Mouse (Mus musculus) urinary bladder, adult 18-20 months (tissue): ENCODE measurements around the gene Fgfr2.
A peak's percentile ranks its signal among the peaks of the same experiment; 100 is the strongest.
"Not testable (repeated sequence)": the region's sequence is repeated elsewhere in the genome, so short reads cannot be mapped to it uniquely, and the experiment has no call there.

ENCODE experiments used
- DNase-seq, 2 experiments: peaks; one replicate each; pipeline ENCODE4 v3.0.0; 2022; ENCODE audit warnings: low spot score in 2 of 2, mixed read lengths in 2 of 2

The Fgfr2 gene

GRCm38 (mm10) chr7:130471045-130471444 lies 2652.1 kb downstream of the Fgfr2 start:
- no peak for DNase-seq

GRCm38 (mm10) chr7:130455587-130456246 lies 2667.4 kb downstream of the Fgfr2 start:
- no peak for DNase-seq

DNA sequence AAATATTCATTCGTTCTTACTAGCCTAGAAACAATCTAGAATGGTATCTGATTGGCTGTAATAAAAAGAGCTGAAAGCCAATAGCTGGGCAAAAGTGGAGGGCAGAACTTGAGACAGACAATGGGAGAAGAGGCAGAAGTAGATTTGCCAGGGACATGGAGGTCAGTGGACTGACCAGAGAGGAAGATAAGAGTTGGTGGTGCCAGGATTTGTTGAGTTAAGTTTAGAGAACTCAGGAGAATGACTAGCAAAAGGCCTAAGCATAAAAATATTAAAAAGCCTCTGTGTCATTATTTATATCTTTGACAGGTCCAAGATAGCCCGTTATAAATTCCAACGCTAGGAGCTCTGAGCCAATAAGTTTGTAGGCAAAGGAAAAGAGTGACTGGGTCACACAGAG lies 2668.9 kb downstream of the Fgfr2 start:
- no peak for DNase-seq

DNA sequence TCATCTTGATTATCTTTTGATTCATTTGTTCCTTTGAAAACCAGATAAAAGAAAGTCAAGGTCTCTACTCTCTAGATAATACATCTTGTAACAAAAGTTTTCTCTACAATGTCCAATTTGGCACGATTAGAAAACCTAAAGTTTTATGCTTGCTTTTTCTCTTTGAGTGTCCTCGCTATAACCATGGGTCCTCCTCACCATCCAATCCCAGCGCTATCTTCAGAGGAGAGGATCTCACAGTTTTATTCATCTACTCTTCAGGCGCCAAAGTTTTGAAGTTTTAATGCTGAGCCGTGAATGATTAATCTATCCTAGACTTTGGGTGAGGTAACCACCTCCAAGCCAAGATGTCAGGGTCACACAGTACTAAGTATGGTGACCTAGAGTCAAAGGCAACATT lies 2687.4 kb downstream of the Fgfr2 start:
- no peak for DNase-seq

DNA sequence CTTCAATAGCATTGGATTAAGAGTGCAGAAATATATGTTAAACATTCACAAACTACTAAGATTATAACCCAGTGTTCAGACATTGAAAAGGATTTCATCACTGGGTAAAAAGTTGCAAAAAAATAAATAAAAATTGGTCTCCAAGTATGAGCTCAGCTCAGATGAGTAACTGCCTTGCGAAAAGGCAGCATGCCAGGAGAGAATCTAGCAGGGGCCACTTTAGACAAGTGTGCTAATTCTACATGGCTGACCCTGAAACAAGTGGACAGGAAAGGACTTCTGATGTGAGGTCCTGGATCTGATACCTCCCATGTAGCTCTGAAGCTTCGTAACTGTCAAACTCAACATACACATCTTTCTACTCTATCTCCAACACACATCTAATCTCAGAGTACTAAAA lies 2691.0 kb downstream of the Fgfr2 start:
- no peak for DNase-seq

DNA sequence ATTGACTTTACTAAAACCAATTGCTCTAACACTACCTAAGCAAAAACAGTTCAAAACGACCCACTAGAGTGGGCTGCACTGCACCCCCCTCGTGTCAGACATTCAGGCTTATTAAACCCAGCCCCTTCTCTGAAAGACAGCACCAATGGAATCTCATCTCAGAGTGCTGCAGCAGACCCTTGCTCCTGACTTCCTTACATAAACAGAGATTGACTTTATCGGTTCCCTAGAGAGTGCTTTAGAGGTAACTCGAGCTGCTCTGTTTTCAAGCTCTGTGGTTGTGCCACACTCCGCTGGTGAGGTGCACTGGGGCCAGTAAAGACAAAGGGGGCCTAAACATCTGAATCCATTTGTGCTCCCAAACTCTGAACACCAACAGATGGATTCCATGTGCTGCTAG lies 2696.6 kb downstream of the Fgfr2 start:
- no peak for DNase-seq

- DNase-seq = no peak
Observed at GRCm38 (mm10) chr7:130425991-130426390, 2697.2 kb downstream of the Fgfr2 start.

- no peak for DNase-seq
Observed at GRCm38 (mm10) chr7:130419961-130420360, 2703.2 kb downstream of the Fgfr2 start.

DNA sequence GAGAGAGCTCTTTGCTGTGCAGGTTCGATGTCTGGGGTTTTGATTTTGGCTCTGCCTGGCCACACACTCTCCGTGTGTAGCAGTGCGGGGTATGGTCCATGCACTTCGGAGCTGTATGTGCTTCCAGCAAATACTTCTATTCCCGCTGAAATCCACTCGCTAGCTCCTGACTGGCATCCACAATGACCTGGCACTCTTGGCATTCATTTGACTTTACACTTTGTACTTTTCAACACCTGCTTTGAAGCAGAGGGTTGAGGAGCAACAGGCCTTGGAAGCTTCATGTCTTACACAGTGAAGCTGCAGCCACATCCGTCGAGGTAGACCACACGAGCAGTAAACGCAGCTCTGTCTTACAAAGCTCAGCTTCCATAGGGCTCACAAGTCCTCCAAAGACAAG lies 2715.5 kb downstream of the Fgfr2 start:
- no peak for DNase-seq

DNA sequence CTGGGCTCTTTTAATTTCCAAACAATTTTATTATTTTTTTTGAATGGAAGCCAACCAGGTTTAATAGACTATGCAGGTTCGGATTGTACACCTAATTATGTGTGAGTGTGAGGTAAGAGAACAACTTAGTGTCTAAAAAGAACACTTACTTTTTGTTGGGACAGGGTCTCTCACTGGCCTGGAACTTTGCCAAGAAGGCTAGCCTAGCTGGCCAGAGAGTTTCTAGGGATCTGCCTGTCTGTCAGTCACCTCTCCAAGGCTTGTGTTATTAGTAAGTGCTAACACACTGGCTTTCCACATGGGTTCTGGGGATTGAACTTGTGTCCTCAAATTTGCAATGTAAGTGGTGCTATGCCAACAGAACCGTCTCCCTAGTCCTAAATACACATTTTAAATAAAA lies 2719.8 kb downstream of the Fgfr2 start:
- no peak for DNase-seq

DNA sequence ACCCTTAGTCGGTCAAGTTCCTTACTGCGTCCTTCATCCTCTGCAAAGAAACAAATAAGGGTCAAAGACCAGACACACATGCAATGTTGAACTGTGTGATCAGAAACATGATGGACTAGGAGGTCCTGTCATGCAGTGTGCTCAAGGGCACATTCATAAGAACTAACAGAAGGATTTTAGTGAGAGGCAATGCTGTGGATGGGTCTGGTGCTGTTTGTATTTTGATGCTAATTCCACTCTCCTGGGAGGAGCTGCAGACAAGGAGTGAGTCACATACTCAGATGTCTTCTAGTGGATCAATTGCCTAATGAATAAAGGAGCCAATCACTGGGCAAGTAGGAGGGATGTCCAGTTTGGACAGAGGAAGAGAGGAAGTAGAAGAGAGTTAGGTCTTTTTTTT lies 2728.5 kb downstream of the Fgfr2 start:
- no peak for DNase-seq

DNA sequence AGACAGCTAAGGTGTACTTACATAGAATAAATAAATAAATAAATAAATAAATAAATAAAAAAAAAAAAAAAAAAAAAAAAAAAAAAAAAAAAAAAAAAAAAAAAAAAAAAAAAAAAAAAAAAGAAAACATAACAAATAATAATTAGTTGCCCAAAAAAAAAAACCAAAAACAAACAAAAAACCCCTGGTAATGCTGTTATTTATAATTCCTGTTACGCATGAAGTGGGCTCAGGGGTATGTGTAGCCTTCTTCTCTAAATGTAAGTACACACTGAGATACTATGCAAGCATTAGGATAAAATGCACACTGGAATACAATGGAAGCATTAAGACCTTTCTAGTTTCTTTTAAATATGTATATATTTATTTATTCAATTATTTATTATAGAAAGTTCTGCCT lies 2733.1 kb downstream of the Fgfr2 start:
- not testable (repeated sequence) for DNase-seq

DNA sequence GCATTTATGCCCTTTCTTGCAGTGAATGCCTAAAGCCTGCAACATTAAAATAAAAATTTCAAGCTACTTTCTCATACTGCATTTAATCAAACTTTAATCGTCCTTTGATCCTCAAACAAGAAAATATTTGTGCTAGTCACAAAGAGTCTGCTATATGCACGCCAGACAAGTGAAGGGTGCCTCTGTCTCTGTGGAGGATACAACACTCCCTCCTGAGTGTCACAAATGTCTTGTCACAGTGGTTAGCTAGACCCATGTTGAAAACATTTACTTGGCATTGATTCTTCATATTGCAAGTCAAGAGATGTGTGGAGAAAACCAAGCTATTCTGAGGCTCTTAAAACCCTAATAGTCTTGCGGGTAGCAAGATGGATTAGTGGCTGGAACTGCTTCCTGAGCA lies 2736.8 kb downstream of the Fgfr2 start:
- DNase-seq = no peak

DNA sequence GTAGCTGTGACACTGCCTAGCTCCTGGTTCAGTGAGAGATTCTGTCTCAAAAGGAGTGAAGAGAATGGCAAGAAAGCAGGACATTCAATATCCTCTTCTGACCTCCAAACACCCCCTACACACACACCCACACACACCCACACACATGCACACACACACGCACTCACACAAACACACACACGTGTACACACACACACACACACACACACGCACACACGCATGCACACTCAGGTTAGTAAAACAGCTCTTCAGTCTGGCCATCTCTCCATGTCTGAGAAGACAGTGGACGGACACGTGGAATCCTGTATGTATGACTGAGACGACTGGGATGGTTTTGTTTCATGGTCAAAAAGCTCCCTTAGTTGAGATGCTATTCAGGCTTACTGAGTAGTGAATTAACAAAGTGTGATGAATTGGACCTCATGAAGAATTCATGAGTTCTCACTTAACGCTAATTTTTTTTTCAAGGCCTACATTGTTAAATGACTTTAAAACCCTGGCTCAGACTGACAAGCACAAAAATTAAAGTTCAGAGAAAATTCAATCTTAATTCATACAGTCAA lies 2737.3 kb downstream of the Fgfr2 start:
- no peak for DNase-seq

DNA sequence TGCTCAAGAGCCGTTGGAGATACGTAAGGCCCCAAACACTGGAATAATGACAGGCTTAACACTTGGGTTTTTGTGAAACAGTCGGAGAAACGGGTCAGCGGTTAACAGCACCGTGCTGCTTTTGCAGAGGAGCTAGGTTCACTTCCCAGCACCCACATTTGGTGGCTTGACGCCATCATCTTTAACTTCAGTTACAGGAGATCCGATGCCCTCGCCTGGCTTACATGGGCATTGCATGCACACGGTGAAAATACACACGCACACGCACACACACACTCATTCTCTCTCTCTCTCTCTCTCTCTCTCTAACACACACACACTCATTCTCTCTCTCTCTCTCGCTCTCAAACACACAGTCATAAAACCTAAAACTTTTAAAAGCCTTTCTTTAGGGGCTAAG lies 2741.0 kb downstream of the Fgfr2 start:
- DNase-seq = no peak

DNA sequence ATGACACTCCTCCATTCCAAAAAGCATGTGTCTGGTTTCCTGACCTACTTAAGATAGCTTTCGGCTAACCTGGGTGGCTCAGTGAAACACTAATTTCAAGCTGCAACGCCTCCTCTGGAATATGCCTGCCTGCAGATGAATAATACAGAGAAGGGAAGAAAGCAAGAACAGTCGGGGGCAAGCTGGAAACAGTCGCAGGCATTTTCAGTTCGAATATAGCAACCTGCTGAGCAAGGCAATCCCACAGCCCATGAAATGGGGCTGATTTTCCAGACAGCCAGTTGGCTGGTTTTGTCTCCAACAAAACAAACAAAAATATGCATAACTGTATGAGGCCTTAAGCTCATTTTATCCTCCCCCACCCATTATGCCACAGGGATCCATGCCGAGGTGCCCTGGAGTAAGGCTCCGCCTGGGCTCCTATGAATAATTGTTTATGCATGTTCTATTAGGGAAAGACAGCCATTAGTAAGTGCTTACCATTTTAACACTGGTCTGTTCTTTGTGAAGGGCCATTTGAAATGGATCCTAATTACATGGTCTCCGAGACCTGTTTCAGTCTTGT lies 2741.7 kb downstream of the Fgfr2 start:
- DNase-seq = no peak

- DNase-seq = peak in 1 of 2 experiments; percentile 11
Observed at GRCm38 (mm10) chr7:130380769-130381355, 2742.3 kb downstream of the Fgfr2 start.

GRCm38 (mm10) chr7:130380367-130380766 lies 2742.8 kb downstream of the Fgfr2 start:
- DNase-seq = no peak

GRCm38 (mm10) chr7:130379886-130380285 lies 2743.3 kb downstream of the Fgfr2 start:
- DNase-seq = no peak

GRCm38 (mm10) chr7:130378308-130378707 lies 2744.8 kb downstream of the Fgfr2 start:
- no peak for DNase-seq

DNA sequence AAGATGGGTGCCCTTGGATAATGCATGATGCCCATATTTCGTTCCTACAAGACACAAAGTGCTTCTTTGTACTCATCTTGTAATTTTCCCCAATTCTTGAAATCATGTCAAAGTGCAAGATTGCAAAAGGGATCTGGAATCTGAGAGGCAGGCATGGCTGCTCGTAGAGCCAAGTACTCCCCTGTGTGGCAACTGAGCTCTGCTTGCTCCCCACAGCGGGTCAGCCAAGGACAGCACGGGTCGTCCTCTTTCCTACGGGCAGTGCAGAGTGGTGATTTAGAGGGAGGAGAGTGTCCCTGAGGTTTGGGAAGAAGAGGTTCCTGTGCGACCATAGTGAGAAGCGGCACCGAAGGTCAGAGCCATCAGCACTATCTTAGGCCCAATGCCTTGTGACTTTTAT lies 2748.8 kb downstream of the Fgfr2 start:
- no peak for DNase-seq

GRCm38 (mm10) chr7:130368827-130369641 lies 2754.1 kb downstream of the Fgfr2 start:
- no peak for DNase-seq
